Mouse (Mus musculus): ENCODE data around the gene Lrrc4.

The Lrrc4 gene

DNA sequence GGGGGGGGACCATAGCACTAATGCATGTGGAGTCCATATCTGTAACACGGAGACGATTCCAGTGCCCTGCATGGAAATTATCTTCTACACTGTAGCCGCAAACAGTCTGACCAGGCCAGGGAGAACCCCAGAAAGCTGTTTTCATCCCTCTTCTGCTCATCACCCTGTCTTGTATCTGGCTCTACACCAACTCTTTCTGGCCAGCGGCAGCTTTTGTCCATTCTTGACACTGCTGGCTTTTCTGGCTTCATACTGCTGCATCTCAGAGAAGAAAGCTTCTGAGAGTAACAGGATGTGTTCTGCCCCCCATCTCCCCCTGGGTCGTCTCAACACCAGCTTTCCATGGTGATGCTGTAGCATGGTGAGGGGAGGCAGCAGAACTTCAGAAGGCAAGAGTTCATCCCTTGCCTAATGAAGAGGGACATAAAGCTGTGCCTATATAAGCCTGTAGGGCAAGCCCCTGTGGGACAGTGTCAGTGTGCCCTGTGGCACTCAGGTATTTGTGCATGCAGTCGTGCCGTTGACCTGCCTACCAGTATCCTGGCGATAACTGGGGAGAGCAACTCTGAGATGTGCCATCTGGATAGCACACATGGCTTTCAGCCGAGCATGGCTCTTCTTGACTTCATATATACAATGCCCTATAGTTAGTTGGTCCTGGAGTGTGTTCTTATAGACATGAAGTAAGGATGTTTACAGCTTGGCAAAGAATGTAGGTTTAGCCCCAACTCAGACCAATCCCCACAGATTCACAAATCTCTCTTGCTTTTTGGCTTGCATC is 111.0 kb downstream of the Lrrc4 start:
- DNase-seq, result peak; percentile 52 to 60

DNA sequence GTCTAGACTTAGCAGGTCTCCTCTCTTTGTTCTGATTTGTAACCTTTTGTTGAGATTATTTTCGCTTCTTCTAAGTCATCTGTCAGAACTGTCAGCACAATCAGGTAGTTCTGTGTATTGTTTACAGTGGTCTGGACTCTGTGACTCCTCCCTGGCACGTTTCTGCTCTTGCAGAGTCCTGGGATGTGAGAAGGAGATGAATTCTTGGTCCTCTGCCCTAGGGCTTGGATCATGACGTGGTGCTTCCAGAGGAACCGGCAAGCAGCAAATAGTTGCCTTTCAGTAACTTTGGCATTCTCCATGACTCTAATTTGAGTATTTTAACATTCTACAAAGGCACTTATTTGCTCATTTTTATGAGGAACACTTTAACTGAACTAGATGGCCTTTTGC is 113.7 kb downstream of the Lrrc4 start:
- DNase-seq, result no peak

DNA sequence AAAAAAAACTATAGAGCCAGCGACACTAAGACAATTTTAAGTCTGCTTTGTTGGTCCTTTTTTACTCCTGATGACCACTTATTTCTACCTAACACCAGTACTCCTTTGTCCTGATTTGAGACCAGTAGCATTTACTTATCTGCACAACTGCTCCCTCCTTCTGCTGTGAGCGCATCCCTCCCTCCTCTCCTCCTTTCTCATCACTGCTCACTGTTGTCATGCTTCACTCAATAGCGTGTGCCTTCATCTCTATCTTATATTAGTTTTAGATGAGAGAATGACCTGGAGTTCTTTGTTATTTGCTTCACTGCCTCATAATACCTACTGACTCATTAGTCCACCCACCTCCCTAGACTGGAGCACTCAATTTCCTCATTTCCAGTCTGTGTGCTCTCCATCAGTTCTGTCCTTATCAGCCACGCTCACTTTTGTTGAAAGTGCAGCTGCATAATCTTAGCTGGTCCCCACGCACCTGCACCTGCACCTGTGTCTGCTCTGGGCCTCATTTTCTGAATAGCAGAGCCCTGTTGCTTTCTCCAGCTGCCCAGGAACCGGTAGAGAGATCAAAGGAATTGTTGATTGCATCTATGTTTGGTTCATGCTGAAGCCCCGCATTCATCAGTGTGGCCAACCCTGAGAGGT is 114.2 kb downstream of the Lrrc4 start:
- no peak for DNase-seq

DNA sequence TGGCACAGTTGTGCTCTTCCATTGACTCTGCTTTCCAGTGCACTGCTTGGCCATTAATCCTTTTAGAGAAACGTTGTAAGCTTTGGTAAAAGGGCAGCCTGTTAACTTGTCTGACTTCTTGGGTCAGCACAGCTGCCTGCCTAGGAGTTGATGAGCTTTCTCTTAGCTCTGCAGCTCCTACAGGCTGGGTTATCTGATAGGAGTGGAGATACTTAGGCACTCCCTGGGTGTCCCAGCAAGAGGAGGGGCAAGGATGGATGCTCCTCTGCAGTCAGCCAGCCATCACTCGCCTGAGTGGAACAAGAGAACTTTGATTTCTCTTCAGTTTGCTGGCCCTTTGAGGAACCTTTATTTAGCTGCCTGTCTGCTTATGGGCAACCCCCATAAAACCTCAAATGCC is 121.5 kb downstream of the Lrrc4 start:
- DNase-seq, result no peak

DNA sequence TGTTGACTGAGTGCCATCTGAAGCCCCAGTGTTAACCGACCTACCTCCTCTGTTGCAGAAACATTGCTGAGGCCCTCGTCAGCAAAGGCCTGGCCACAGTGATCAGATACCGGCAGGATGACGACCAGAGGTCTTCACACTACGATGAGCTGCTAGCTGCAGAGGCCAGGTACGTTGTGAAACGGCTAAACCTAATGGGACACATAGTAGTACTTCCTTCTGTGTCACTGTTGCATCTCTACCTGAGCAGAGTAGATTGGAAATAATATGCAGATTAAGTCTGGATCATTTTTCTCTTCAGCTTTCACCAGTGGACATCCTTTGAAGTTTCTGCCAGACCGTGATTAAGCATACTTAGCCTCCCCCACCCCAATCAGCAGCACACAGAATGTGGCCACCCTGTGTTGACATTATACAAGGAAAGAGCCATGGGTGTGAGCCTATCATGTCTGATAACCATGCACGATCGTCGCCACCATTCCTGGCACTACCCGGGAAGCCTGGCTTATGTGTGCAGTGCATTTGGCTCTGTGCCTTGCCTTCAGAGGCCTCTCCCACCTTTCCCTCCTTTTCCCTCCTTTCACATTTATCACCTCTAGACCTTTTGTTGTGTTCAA is 124.5 kb downstream of the Lrrc4 start:
- peak; percentile 37 to 44 for DNase-seq

DNA sequence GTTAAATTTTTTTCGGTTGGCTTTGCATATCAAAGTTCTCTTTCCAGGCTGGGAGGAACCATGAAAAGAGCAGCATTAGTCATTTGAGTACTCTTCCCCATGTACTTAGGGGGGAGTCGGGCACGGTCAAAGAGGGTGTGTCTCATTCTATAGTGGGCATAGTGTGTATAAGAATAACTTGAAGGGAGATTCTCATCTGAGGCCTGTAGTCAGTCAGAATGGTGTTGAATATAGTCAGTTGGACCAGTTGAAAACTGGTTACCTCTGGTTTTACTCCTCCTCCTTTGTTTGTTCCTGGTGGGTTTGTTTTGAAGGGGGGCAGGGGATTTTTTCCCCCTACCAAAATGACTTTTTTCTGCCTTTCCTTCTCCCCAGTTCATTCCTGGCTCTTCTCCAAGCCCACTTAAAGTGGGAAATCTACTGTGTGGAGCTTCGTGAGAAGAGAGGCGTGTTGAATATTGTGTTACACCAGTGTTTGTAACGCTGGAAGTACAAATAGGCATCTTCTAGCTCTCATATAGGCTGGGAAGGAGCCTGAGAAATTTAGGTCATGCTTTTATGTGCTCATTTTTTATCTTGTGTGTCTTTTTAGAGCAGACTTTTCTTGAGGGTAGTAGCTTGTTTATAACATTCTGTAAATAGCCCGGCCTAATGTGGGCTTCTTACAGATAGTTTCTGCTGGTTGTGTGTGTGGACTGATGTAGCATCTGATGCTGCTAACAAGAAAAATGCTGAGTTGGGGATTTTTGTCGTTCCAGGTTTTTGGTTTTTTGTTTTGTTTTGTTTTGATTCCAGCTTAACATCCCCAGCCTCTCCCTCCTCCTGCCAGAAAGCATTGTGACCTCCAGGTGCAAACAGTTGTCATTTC is 125.2 kb downstream of the Lrrc4 start:
- no peak for DNase-seq

DNA sequence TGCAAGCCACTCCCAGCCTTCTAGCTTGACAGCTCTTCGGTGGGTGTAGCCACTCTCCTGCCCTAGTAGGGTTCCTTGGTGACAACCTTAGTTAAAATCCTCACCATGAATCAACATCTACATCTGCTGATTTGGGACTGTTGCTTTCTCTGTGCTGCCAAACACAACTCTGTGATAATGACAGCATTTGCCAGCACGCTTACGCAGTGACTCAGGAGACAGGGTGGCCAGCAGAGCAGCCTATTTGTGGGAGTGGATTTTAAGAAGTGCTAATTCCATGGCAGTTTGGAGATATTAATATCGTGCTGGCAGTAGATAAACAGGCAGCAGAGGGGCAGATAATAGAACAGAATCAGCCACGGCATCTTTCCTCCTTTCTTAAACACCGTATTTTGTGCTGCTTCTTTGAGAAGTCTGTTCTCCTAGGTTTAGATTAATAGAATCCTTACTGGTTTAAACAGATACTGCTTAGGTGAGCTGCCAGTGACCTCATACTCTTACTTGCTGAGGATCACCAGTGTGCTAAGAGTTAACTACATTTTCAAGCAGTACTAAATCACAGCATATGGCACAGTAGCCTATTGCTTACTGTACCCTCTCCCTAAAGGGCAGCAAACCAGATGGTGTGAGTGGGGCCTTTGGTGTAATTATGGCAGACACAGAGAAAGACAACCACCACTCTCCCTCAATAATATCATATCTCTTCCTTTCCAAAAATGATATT is 126.0 kb downstream of the Lrrc4 start:
- DNase-seq, result peak; percentile 55 to 57

DNA sequence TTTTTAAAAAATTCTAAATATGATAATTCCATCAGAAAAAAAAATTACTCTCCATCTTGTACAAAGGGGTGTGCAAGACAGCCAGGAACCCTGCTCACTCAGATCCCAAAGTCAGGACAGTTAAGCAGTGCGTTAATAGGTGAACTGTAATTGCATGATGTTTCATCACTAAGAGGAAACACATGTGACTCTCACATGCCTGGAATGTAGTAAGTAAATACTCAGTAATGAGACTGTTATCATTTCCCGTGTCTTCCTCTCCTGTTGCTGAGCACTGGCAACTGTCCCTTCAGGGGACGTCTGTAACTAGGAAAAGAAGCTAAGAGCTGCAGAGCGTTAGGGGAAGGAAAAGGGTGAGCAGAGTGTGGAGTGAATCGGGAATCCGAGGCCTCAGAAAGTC is 126.9 kb downstream of the Lrrc4 start:
- DNase-seq, result no peak

DNA sequence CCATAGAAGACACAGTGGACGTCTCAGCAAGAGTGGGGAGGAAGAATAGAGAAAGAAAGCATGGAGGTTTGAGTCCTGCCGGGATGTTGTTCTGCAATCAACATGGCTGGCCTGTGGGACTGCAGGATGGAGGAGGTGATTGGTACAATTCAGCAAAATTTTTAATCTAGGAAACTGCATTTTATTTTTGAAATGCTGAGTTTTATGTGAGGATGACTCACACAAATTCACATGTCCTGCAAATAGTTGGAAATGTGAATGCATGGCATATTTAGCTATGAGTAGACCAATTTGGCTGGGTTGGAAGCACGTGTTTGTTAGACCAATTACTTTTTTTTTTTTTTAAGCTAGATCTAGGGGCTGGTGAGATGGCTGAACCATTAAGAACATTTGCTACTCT is 134.3 kb downstream of the Lrrc4 start:
- DNase-seq, result no peak

DNA sequence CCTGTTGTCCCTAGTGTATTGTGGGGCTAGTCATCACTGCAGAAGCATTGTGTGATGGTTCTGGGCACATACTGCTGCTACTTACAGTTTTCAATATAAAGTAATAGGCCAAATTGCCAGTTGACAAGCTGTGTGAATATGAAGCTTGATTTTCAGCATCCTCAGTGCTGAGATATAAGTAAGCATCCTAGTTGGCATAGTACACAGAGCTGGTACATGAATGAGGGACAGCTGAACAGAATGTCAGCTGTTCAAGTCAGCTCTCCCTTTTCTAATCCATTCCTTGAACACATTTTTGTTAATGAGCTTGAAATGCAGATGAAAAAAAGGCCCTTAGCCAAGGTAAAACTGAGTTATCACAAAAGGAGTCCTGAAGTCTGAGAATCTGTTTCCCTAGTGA is 138.9 kb downstream of the Lrrc4 start:
- DNase-seq, result no peak

DNA sequence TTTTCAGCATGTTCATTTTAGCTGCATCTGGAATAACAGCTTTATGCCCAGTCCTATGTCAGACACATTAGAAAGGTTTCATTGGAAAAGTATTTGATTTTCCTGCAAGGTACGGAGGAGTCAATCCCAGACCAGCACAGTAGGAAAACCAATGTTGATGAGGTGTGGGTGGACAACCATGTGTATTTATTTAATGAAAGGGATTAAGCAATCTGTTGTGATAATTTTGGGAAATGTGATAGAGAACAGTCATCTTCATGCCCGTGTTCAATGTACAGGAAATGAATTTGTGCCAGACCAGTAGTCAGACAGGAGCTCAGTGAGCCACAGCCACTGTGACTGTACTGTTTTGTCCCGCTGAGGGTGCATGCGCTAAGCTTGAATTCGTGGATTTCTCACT is 143.8 kb downstream of the Lrrc4 start:
- no peak for DNase-seq

DNA sequence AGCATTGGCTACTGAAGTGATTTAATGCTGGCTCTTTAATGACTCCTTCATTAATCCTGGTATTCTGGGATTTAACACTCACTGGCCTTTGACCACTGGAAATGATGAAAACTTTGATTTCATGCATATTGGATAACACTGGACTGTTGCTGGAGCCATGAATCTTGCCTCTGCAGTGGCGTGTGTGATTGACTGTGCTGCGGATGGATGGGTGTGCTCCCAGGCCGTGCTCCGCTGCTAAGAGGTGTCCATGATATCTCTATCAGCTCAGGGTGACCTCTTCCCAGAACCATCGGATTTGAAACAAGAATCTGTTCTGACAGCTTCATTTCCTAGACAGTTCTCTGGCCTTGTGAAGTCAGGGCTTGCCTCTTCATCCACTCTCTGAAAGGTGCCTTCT is 145.8 kb downstream of the Lrrc4 start:
- DNase-seq, result no peak

DNA sequence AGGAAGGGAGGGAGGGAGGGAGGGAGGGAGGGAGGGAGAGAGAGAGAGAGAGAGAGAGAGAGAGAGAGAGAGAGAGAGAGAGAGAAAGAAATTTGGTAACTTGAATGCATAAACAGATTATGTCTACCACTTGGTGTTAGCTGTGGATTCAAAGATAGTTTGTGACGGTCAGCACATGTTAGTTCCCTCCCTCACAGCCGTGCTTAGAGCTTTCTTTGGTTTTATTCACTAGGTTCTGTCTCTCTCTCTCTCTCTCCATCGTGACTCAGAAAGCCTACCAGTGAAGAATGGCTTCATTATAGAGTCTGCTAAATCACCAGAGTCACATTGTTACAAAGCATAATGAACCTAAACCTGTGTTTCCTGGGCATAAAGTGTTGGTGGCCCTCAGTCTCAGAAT is 146.5 kb downstream of the Lrrc4 start:
- no peak for DNase-seq

DNA sequence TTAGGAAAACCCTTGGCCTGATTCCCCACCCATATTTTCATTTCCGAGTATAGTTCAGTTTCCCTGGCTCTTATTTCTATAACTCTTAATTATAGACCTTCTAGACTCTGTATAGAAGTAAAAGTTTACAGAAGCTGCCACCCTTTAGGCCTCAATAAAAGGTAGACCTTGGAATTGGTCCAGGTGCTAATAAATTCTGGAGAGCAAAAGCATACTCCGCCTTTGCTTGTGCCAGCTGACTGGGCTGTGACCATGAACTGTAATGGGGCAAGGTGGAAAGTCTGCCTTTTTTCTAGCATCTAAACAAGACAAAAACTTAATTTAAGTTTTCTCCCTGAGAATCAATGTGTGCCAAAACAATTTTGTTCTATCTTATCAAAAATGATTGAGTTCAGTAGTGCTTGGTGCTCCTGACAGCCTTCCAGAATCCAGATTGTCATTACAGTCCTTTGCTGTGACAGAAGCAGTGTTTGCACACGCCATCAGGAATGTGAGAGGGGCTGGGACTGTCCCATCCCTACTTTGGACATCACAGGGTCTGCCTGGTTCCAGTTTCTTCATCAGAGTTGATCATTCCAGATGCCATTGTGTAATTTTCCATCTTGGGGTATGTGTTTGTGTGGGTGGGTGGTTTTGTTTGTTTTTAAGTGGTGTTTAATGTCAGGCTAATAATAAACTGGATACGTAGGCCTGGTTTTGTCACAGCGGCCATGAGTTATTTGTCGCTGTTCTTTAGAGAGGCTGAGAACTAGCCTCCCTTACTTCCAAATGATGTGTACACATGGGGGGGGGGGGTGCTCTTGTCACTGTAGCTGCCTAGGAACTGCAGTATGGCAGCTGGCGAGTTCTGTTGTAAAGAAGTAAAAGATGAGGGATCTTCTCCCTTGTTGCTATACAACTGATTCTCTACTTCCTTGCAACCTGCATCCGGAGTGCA is 149.8 kb downstream of the Lrrc4 start:
- no peak for DNase-seq

DNA sequence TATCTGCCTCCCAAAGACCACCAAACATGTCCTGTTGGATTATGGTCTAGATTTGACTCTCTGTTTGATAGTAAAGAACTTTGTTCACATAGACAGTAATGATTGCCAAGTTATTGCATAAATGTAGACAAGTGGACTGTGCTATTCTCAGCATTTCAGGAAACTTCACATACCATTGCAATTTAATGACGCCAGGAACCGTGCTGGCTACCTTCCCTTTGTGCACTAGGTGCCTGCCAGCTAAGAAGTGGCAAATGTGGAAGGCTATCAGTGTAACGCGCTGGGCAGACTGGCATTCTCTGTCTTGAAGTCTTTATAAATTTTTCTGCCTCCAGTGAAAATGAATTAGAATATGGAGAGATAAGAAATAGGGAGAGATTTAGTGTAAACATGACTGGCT is 151.0 kb downstream of the Lrrc4 start:
- DNase-seq, result peak in 1 of 2 experiments; percentile 48

DNA sequence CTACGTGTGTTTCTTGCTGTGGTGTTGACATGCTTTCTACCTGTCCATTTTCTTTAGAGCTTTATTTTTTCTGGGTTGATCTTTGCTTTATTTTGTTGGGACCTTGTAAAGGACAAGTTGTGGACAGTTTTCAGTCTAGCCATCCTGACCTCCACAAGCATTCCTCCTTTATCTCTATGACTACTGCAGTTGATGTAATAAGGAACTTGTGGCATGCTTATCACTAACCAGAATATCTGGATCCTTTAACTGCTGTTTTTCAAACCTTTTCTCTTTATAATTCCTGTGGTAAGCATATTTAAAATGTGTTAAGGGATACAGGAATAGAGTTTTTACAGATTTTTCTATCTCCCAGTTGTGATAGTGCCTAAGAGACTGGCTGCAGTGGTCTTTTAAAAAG is 152.7 kb downstream of the Lrrc4 start:
- no peak for DNase-seq

DNA sequence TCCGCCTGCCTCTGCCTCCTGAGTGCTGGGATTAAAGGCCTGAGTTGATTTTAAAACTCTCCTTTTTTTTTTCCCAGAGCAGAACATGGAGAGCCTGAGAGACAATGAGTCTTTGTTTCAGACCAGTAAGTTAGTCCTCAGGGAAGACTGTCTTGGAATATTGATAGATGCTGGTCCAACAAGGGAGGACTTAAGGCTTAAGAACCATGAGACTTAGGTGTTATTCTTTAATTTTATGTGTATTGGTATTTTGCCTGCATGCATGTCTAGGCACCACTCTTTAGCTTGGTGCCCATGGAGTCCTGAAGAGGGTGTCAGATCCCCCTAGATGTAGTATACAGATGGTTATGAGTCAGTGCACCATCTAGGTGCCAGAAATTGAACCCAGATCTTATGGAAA is 156.9 kb downstream of the Lrrc4 start:
- no peak for DNase-seq

DNA sequence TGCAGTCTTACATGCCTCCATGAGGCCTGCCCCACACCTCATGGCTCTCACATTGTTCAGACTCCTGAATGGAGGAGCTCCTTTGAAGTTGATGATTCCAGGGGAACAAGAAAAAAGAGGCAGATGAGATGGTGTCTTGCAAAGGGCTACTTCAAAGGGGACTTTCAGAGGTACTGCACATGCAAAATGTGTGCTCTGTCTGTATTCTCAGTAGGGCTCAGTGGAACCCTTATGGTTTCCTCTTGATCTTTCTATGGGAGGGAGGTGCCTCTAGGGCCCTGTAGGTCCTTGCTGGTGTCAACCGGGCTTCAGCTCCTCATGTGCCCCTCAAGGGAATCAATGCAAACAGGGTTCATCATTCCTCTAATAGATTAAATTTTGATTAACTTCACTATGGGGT is 159.2 kb downstream of the Lrrc4 start:
- no peak for DNase-seq

DNA sequence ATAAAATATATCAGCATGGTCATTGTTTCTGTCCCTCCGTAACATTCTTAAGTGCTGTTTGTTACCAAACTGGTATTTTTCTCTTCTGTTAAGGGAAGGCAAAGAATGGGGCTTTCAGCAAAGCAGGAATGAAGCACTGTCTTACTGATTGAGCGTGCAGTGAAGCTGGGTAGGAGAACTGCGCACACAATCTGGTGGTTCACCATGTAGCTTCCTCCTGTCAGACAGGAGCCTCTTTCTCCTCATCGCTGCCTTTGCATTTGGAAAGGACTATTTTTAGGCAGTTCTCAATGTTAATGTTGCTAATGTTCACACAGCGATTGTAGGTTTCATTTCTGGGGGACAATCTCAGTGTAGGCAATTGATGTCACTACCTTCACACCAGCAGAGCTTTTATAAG is 162.3 kb downstream of the Lrrc4 start:
- DNase-seq, result no peak

DNA sequence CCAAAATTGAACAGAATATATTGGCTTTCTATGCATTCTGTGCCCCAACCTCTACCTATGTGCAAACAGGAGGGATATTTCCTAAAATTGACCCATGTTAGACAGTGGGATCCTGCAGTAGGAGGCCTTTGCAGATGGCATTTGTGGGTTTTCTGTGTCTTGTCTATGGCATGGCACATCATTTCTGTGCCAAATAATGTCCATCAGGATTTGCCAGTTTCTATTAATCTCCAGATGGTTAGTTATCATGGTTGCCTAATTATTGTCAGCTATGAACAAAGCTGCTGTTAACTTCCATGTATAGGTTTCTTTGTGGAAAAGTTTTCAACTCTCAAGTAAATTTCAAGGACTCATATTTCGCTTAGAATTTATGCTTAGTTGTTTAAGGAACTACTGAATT is 164.0 kb downstream of the Lrrc4 start:
- DNase-seq, result peak in 1 of 2 experiments; percentile 17

DNA sequence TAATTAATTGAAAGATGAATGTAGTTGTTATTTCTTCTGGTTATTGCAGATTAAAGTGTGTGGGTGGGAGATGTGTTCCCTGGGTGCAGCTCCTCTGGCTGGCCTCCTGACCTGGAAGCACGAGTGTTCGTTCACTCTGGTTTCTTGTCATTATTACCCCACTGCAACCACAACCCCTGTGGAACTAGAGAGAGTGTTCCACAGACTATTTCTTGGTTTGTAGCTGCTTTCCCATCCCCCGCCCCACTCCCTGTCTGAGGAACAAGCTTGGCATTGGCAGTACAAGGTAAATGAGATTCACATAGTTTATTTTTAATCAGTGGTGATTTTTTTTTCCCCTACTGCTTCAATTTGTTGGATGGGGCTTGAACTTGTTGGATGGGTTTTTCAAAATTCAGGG is 166.8 kb downstream of the Lrrc4 start:
- no peak for DNase-seq

Measured in cerebellum, postnatal 25 days (tissue).